ENCODE assay signal across 9 mouse cellular contexts in genomic region chr19:4847490-4847889, GRCm38 (mm10). TPM values are rescaled to one million over a fixed set of nuclear protein-coding genes. Genes with fewer than 3 reads are reported as not detected.
DNase-seq lines count a peak whose midpoint lies in the region; TF ChIP-seq lines count a peak whose summit lies in the region.
"Had no signal": no experiment of that assay in that cellular context is flagged by ENCODE, and none has a peak within 500 bp of the region (broad histone marks: within the 10 kb centered on the region; RNA-seq: fewer than 3 reads in every experiment).

No protein-coding gene starts in this region.

- peak; percentile 59; the same call in 1 of the 2 replicates for TF ChIP-seq CTCF in testis, adult 2 months (IDR thresholded peaks at IDR 0.05; ENCODE audit: control insufficient read depth, insufficient read depth, insufficient replicate concordance, low read depth, low read length)

- DNase-seq in cerebellum, postnatal 14 days = peak; percentile 45 to 63
- DNase-seq in cerebellum, adult 11-12 months = no peak
- no peak for DNase-seq in testis, postnatal 10 days (ENCODE audit: low spot score)
- peak; percentile 52 to 62 for DNase-seq in kidney, postnatal 36 days
- no peak for DNase-seq in ovary, postnatal 14 days (ENCODE audit: low spot score)
- DNase-seq in left cerebral cortex, adult 18-20 months (ENCODE audit: low spot score in 2 of 2) = no peak
- DNase-seq in midbrain, embryonic 10.5 days (ENCODE audit: low spot score) = no peak

- H3K9me3 ChIP-seq in midbrain, embryonic 10.5 days (replicated peaks) = no peaks in the 10 kb centered on the region
- H3K9me3 ChIP-seq: midbrain, embryonic 12.5 days had no signal

- no peak for TF ChIP-seq POLR2A in testis, adult 2 months (IDR thresholded peaks at IDR 0.05; ENCODE audit: control insufficient read depth, low read depth, low read length)

- no peaks in the 10 kb centered on the region for H3K27me3 ChIP-seq in testis, adult 2 months (ENCODE audit: control insufficient read depth, insufficient read depth, low read length)
- 0 out of 2 replicates have a peak, but pooled peaks cover under 1% of the 10 kb centered on the region for H3K27me3 ChIP-seq in midbrain, embryonic 10.5 days (ENCODE audit: low read depth, poor library complexity, severe bottlenecking)

- H3K27ac ChIP-seq in testis, adult 2 months (ENCODE audit: control insufficient read depth, insufficient read depth, low read depth, low read length) = no peak overlapping the region
- H3K27ac ChIP-seq in midbrain, embryonic 10.5 days (replicated peaks) = no peak overlapping the region
- H3K27ac ChIP-seq: midbrain, embryonic 12.5 days had no signal

- 45% methylated on average over 7 of the region's 7 CpGs for WGBS in midbrain, embryonic 10.5 days

- H3K4me3 ChIP-seq in testis, adult 2 months (ENCODE audit: control insufficient read depth, low read depth, low read length) = no peak overlapping the region
- H3K4me3 ChIP-seq in midbrain, embryonic 10.5 days = no peak overlapping the region
- H3K4me3 ChIP-seq: midbrain, embryonic 12.5 days had no signal

- no peaks in the 10 kb centered on the region for H3K36me3 ChIP-seq in testis, adult 2 months (ENCODE audit: control insufficient read depth, insufficient read depth, low read length)
- H3K36me3 ChIP-seq in midbrain, embryonic 10.5 days = no peaks in the 10 kb centered on the region
- H3K36me3 ChIP-seq: midbrain, embryonic 12.5 days had no signal

- no peaks in the 10 kb centered on the region for H3K4me1 ChIP-seq in testis, adult 2 months (ENCODE audit: control insufficient read depth, insufficient read depth, low read length)
- H3K4me1 ChIP-seq in midbrain, embryonic 10.5 days = 0 out of 2 replicates have a peak, but pooled peaks cover 7% of the 10 kb centered on the region
- H3K4me1 ChIP-seq: midbrain, embryonic 12.5 days had no signal

RNA-seq across cellular contexts. Expression of gene Ctsf, which starts 7.4 kb away (rescaled TPM):
- 32.4 and 35.7 TPM in 2 replicates for polyA plus RNA-seq in testis, adult 2 months (2012; rRNA removed)
- 100 to 1,000 TPM in 1 of 2 experiments, 10 to 100 TPM in 1; 93.1 to 102 TPM for total RNA-seq in left cerebral cortex, adult 18-20 months (2021)
- 29.8 and 38.4 TPM in 2 replicates for polyA plus RNA-seq in midbrain, embryonic 10.5 days (2016; fragmentation: Nextera tagmentation; extraction: Ambion mirVana)

RNA-seq across cellular contexts. Expression of gene Ccdc87, which starts 8.3 kb away (rescaled TPM):
- 39.4 and 40.3 TPM in 2 replicates for polyA plus RNA-seq in testis, adult 2 months (2012; rRNA removed)
- total RNA-seq in left cerebral cortex, adult 18-20 months (2021) = 1 to 10 TPM; 2.2 to 2.7 TPM
- 0.07 and 0.14 TPM in 2 replicates for polyA plus RNA-seq in midbrain, embryonic 10.5 days (2016; fragmentation: Nextera tagmentation; extraction: Ambion mirVana)

RNA-seq across cellular contexts. Expression of gene Ccs, which starts 8.4 kb away (rescaled TPM):
- 57.9 and 66.4 TPM in 2 replicates for polyA plus RNA-seq in testis, adult 2 months (2012; rRNA removed)
- total RNA-seq in left cerebral cortex, adult 18-20 months (2021) = 10 to 100 TPM; 28.9 to 33.8 TPM
- polyA plus RNA-seq in midbrain, embryonic 10.5 days (2016; fragmentation: Nextera tagmentation; extraction: Ambion mirVana) = 41.6 and 43.1 TPM in 2 replicates

RNA-seq across cellular contexts. Expression of gene Actn3, which starts 30.2 kb away (rescaled TPM):
- polyA plus RNA-seq in testis, adult 2 months (2012; rRNA removed) = 8.6 and 8.9 TPM in 2 replicates
- total RNA-seq in left cerebral cortex, adult 18-20 months (2021) = 1 to 10 TPM; 1.2 to 1.4 TPM
- 0.99 and 1.9 TPM in 2 replicates for polyA plus RNA-seq in midbrain, embryonic 10.5 days (2016; fragmentation: Nextera tagmentation; extraction: Ambion mirVana)

RNA-seq across cellular contexts. Expression of gene Zdhhc24, which starts 31.0 kb away (rescaled TPM):
- polyA plus RNA-seq in testis, adult 2 months (2012; rRNA removed) = 9.2 and 10.7 TPM in 2 replicates
- 10 to 100 TPM; 21.4 to 25.2 TPM for total RNA-seq in left cerebral cortex, adult 18-20 months (2021)
- 14.6 and 17.7 TPM in 2 replicates for polyA plus RNA-seq in midbrain, embryonic 10.5 days (2016; fragmentation: Nextera tagmentation; extraction: Ambion mirVana)

Comparison
In these comparisons a context has a peak if more than half of its experiments do, and no peak if none do; other contexts are left out.
1. DNase-seq: peak in cerebellum, postnatal 14 days (2 of 2) and kidney, postnatal 36 days (2 of 2); none in cerebellum, adult 11-12 months (single experiment), testis, postnatal 10 days (single experiment), ovary, postnatal 14 days (single experiment), left cerebral cortex, adult 18-20 months (0 of 2) and midbrain, embryonic 10.5 days (single experiment).
2. RNA of gene Ccdc87, which starts 8.3 kb away (polyA plus RNA-seq): 39.4 to 40.3 TPM in testis, adult 2 months; 0.07 to 0.14 TPM in midbrain, embryonic 10.5 days; every median in the first group is over 10 times any median in the second.